ENCODE assay signal across 22 mouse cellular contexts in the genomic region with DNA sequence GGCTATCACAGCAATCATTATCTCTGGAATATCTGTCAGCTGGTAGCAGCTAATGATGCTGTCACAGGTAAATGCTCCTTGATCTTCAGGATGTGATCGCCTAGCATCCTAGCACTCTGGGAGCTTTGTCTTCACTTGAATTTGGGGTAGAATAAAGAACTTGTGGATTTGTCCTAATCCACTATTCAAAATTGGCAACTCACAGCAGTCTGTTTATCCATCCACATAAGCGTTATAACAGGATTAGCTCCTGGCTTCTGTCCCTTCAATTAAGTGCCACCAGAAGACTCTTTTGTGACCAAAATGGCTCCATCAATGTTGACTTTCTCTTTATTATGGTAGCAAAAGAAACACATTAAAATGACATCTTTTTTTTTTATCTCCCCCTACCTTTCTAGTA.
DNase-seq lines count a peak whose midpoint lies in the region; ATAC-seq and TF ChIP-seq lines count a peak whose summit lies in the region.
"Had no signal": no experiment of that assay in that cellular context is flagged by ENCODE, and none has a peak within 500 bp of the region (broad histone marks: within the 10 kb centered on the region; RNA-seq: fewer than 3 reads in every experiment).

No protein-coding gene starts in this region.

- no peak overlapping the region for H3K9ac ChIP-seq in heart, embryonic 15.5 days
- H3K9ac ChIP-seq in midbrain, embryonic 12.5 days (replicated peaks) = no peak overlapping the region
- no peak overlapping the region for H3K9ac ChIP-seq in midbrain, embryonic 16.5 days (ENCODE audit: low read depth, low read length)
- H3K9ac ChIP-seq: embryonic facial prominence, embryonic 13.5 days; forebrain, embryonic 13.5 days; heart, embryonic 13.5 days; hindbrain, embryonic 14.5 days had no signal

- no peak overlapping the region for H3K4me2 ChIP-seq in heart, embryonic 15.5 days
- no peak overlapping the region for H3K4me2 ChIP-seq in midbrain, embryonic 12.5 days (replicated peaks)
- H3K4me2 ChIP-seq in midbrain, embryonic 16.5 days (ENCODE audit: low read length) = no peak overlapping the region
- H3K4me2 ChIP-seq: embryonic facial prominence, embryonic 13.5 days; forebrain, embryonic 13.5 days; heart, embryonic 13.5 days; hindbrain, embryonic 14.5 days had no signal

- TF ChIP-seq POLR2A in brain, embryonic 14.5 days (IDR thresholded peaks at IDR 0.05; ENCODE audit: borderline replicate concordance, extremely low read depth, insufficient read depth, insufficient read length, poor library complexity, severe bottlenecking) = no peak

- peaks cover 32% of the 10 kb centered on the region for H3K4me1 ChIP-seq in heart, embryonic 15.5 days (replicated peaks)
- H3K4me1 ChIP-seq in midbrain, embryonic 12.5 days = peaks cover 6% of the 10 kb centered on the region; the same call in 1 of the 2 replicates
- no peaks in the 10 kb centered on the region for H3K4me1 ChIP-seq in midbrain, embryonic 16.5 days (ENCODE audit: control insufficient read depth, insufficient read depth, low read length)
- H3K4me1 ChIP-seq in embryonic facial prominence, embryonic 10.5 days = peaks cover 10% of the 10 kb centered on the region; the same call in 1 of the 2 replicates
- H3K4me1 ChIP-seq in forebrain, embryonic 10.5 days = peaks cover 13% of the 10 kb centered on the region
- H3K4me1 ChIP-seq: forebrain, embryonic 13.5 days; heart, embryonic 10.5 days had no signal

- H3K27ac ChIP-seq in heart, embryonic 15.5 days = 0 out of 2 replicates have a peak overlapping the region, but pooled peaks have one; percentile 22
- H3K27ac ChIP-seq in midbrain, embryonic 12.5 days (replicated peaks) = no peak overlapping the region
- H3K27ac ChIP-seq in midbrain, embryonic 16.5 days (ENCODE audit: low read length) = no peak overlapping the region
- H3K27ac ChIP-seq in embryonic facial prominence, embryonic 10.5 days (replicated peaks) = no peak overlapping the region
- no peak overlapping the region for H3K27ac ChIP-seq in forebrain, embryonic 10.5 days
- H3K27ac ChIP-seq: embryonic facial prominence, embryonic 13.5 days; forebrain, embryonic 13.5 days; heart, adult 2 months; heart, embryonic 10.5 days; hindbrain, embryonic 10.5 days; hindbrain, embryonic 14.5 days had no signal

- 72% methylated on average over 2 of the region's 2 CpGs for WGBS in heart, embryonic 15.5 days
- 11% methylated on average over 2 of the region's 2 CpGs for WGBS in midbrain, embryonic 12.5 days
- 7% methylated on average over 2 of the region's 2 CpGs for WGBS in midbrain, embryonic 16.5 days
- WGBS in embryonic facial prominence, embryonic 10.5 days = 70% methylated on average over 2 of the region's 2 CpGs
- WGBS in forebrain, embryonic 10.5 days = 23% methylated on average over 2 of the region's 2 CpGs

- H3K36me3 ChIP-seq in heart, embryonic 15.5 days = no peaks in the 10 kb centered on the region
- no peaks in the 10 kb centered on the region for H3K36me3 ChIP-seq in midbrain, embryonic 12.5 days
- H3K36me3 ChIP-seq in midbrain, embryonic 16.5 days (ENCODE audit: control insufficient read depth, insufficient read depth, low read length) = no peaks in the 10 kb centered on the region
- H3K36me3 ChIP-seq in embryonic facial prominence, embryonic 10.5 days (replicated peaks) = no peaks in the 10 kb centered on the region
- H3K36me3 ChIP-seq in forebrain, embryonic 10.5 days (replicated peaks) = no peaks in the 10 kb centered on the region
- H3K36me3 ChIP-seq: embryonic facial prominence, embryonic 13.5 days; heart, embryonic 10.5 days; hindbrain, embryonic 10.5 days had no signal

- no peak for ATAC-seq in heart, embryonic 15.5 days (replicated peaks; ENCODE audit: insufficient number of reproducible peaks, insufficient read depth, low FRiP score, low read depth)
- ATAC-seq in midbrain, embryonic 12.5 days (ENCODE audit: low FRiP score, low read depth) = 0 out of 2 replicates have a peak, but pooled peaks have one; percentile 56
- no peak for ATAC-seq in midbrain, embryonic 16.5 days
- ATAC-seq: activated CD4-positive, CD25-positive, alpha-beta regulatory T cell, adult 4 months; CD4-positive, CD25-positive, alpha-beta regulatory T cell, adult 4 months; forebrain, embryonic 13.5 days; forebrain, embryonic 16.5 days had no signal

- intact Hi-C loops in heart, postnatal 14 days (cut with DNase I) = no loop called here

- no peak overlapping the region for H3K4me3 ChIP-seq in heart, embryonic 15.5 days
- H3K4me3 ChIP-seq in midbrain, embryonic 12.5 days = no peak overlapping the region
- H3K4me3 ChIP-seq in midbrain, embryonic 16.5 days (ENCODE audit: low read depth, low read length) = no peak overlapping the region
- H3K4me3 ChIP-seq in embryonic facial prominence, embryonic 10.5 days = no peak overlapping the region
- no peak overlapping the region for H3K4me3 ChIP-seq in forebrain, embryonic 10.5 days
- H3K4me3 ChIP-seq: embryonic facial prominence, embryonic 13.5 days; erythroblast, embryonic 14.5 days; forebrain, embryonic 13.5 days; heart, adult 2 months; heart, embryonic 10.5 days; heart, embryonic 13.5 days; hindbrain, embryonic 10.5 days had no signal

- TF ChIP-seq CTCF in brain, embryonic 14.5 days (IDR thresholded peaks at IDR 0.05; ENCODE audit: borderline replicate concordance, extremely low read depth, insufficient read depth, insufficient read length) = no peak

- no peak for DNase-seq in heart, postnatal 14 days
- DNase-seq in MN1 (ENCODE audit: low spot score) = peak; percentile 20
- DNase-seq in brain, embryonic 14.5 days (ENCODE audit: low read depth) = peak; percentile 61
- DNase-seq in embryonic facial prominence, embryonic 10.5 days (ENCODE audit: low spot score) = no peak
- DNase-seq in forebrain, embryonic 10.5 days (ENCODE audit: extremely low spot score, low spot score) = no peak
- DNase-seq: gastrocnemius, postnatal 10 days; gastrocnemius, postnatal 36 days; heart, adult 2 months; heart, postnatal 36 days had no signal

- no peaks in the 10 kb centered on the region for H3K9me3 ChIP-seq in heart, embryonic 15.5 days (replicated peaks)
- H3K9me3 ChIP-seq in midbrain, embryonic 12.5 days = no peaks in the 10 kb centered on the region
- H3K9me3 ChIP-seq in midbrain, embryonic 16.5 days (replicated peaks; ENCODE audit: control insufficient read depth, low read length, poor library complexity, severe bottlenecking) = no peaks in the 10 kb centered on the region
- no peaks in the 10 kb centered on the region for H3K9me3 ChIP-seq in embryonic facial prominence, embryonic 10.5 days
- H3K9me3 ChIP-seq in forebrain, embryonic 10.5 days = no peaks in the 10 kb centered on the region
- H3K9me3 ChIP-seq: embryonic facial prominence, embryonic 13.5 days; forebrain, embryonic 13.5 days; heart, embryonic 10.5 days; heart, embryonic 13.5 days; hindbrain, embryonic 10.5 days had no signal

- H3K27me3 ChIP-seq in heart, embryonic 15.5 days = no peaks in the 10 kb centered on the region
- peaks cover 57% of the 10 kb centered on the region for H3K27me3 ChIP-seq in midbrain, embryonic 12.5 days
- H3K27me3 ChIP-seq in midbrain, embryonic 16.5 days (ENCODE audit: control insufficient read depth, insufficient read depth, low read depth, low read length) = no peaks in the 10 kb centered on the region
- peaks cover 14% of the 10 kb centered on the region; the same call in 1 of the 2 replicates for H3K27me3 ChIP-seq in embryonic facial prominence, embryonic 10.5 days (replicated peaks; ENCODE audit: low read depth, poor library complexity, severe bottlenecking)
- peaks cover 99% of the 10 kb centered on the region for H3K27me3 ChIP-seq in forebrain, embryonic 10.5 days (ENCODE audit: poor library complexity, severe bottlenecking)
- H3K27me3 ChIP-seq: embryonic facial prominence, embryonic 13.5 days; heart, embryonic 13.5 days had no signal

Comparison
In these comparisons a context has a peak if more than half of its experiments do, and no peak if none do; other contexts are left out.
1. DNase-seq: peak in MN1 (single experiment) and brain, embryonic 14.5 days (single experiment); none in heart, postnatal 14 days (0 of 2), embryonic facial prominence, embryonic 10.5 days (single experiment) and forebrain, embryonic 10.5 days (single experiment).